Mouse (Mus musculus) lung, postnatal 0 days (tissue): Measurements from ENCODE around the gene 2510002D24Rik.

Source experiments
- CTCF ChIP-seq: IDR thresholded peaks from 2 replicates; pipeline ENCODE4 v1.5.1; 2016; ENCODE audit warnings: antibody characterized with exemption, mild to moderate bottlenecking
- EP300 ChIP-seq: IDR thresholded peaks from 2 replicates; pipeline ENCODE4 v1.6.1; 2016; ENCODE audit warnings: antibody characterized with exemption, mild to moderate bottlenecking, control low read depth

DNA sequence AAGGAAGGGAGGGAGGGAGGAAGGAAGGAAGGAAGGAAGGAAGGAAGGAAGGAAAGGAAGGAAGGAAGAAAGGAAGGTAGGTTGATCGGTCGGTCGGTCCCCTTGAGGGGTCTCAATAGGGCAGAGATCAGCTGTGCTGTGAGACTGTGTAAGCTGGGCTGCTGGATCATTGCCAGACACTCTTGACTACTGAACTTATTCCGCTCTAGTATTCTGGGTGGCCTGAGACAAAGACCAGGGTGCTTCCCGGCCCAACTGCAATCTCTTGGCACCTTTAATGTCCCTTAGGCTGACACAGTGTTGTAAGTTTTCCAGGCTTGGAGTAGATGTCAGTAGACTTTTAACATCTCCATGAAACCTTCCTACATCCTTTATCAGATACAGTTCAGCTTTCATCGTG lies 7.3 kb upstream of the 2510002D24Rik start:
- TF ChIP-seq CTCF (no peak), EP300 (no peak)
